Mouse (Mus musculus) intestine, postnatal 0 days (tissue): Measurements from ENCODE around the gene Cops4. TPM values are rescaled to one million over a fixed set of nuclear protein-coding genes. Genes with fewer than 3 reads are reported as not detected.

Experiments used
- ATAC-seq: fragments of 200-750 bp; cut with Nextera tagmentation; 2 replicates; pipeline ENCODE4 v1.8.0; 2017; ENCODE audit warnings: mild to moderate bottlenecking, moderate TSS enrichment, moderate library complexity
- H3K27ac ChIP-seq: fragments of 300-500 bp; sonication (generic); 2 replicates; pipeline ENCODE4 v1.5.1; 2014; ENCODE audit warnings: mild to moderate bottlenecking, low read depth, low read length, moderate library complexity
- H3K27me3 ChIP-seq: fragments of 300-500 bp; sonication (generic); replicated peaks from 2 replicates; pipeline ENCODE4 v1.6.1; 2014; ENCODE audit warnings: low read length, mixed read lengths; ENCODE audit not compliant: control insufficient read depth, insufficient read depth
- H3K36me3 ChIP-seq: fragments of 300-500 bp; sonication (generic); 2 replicates; pipeline ENCODE4 v1.6.1; 2014; ENCODE audit warnings: mild to moderate bottlenecking, moderate library complexity; ENCODE audit not compliant: control insufficient read depth, insufficient read depth
- H3K4me1 ChIP-seq: fragments of 300-500 bp; sonication (generic); replicated peaks from 2 replicates; pipeline ENCODE4 v1.6.1; 2014; ENCODE audit warnings: antibody characterized with exemption, low read length, mixed read lengths; ENCODE audit not compliant: control insufficient read depth, insufficient read depth
- H3K4me2 ChIP-seq: fragments of 300-500 bp; sonication (generic); replicated peaks from 2 replicates; pipeline ENCODE4 v1.6.1; 2014; ENCODE audit warnings: low read depth, mild to moderate bottlenecking, moderate library complexity
- H3K4me3 ChIP-seq: fragments of 300-500 bp; sonication (generic); 2 replicates; pipeline ENCODE4 v1.5.1; 2014; ENCODE audit warnings: low read depth, low read length
- H3K9ac ChIP-seq: fragments of 300-500 bp; sonication (generic); 2 replicates; pipeline ENCODE4 v1.6.1; 2014; ENCODE audit warnings: mild to moderate bottlenecking, low read depth, low read length
- H3K9me3 ChIP-seq: fragments of 300-500 bp; sonication (generic); 2 replicates; pipeline ENCODE4 v1.6.1; 2016; ENCODE audit warnings: mixed run types; ENCODE audit not compliant: control insufficient read depth
- CTCF ChIP-seq: sonication (generic); IDR thresholded peaks from 2 replicates; pipeline ENCODE4 v1.5.1; 2016; ENCODE audit warnings: low read depth, mild to moderate bottlenecking, control low read depth, antibody characterized with exemption, moderate library complexity
- WGBS: fragments of 180-500 bp; shearing (Covaris S2); extraction: QIAGEN DNeasy Blood & Tissue Kit; methylation state at CpG from one replicate; pipeline ENCODE4 v1.1.7; 2014; 5-methylcytosine and 5-hydroxymethylcytosine counted together
- polyA plus RNA-seq: library from polyadenylated mRNA; unstranded; fragments of >200 nt; fragmentation: Nextera tagmentation; extraction: Ambion mirVana; gene quantifications from 2 replicates; pipeline ENCODE4 v1.2.1, GENCODE M21; 2015

Gene Cops4
- polyA plus RNA-seq, 1 experiment from 2014 or later = 76.9 TPM

GRCm38 (mm10) chr5:100489340-100489739 lies 28.8 kb upstream of the Cops4 start:
- Histone ChIP-seq H3K9ac (no peak overlapping the region), H3K27ac (no peak overlapping the region), H3K4me3 (no peak overlapping the region), H3K36me3 (no peaks in the 10 kb centered on the region), H3K4me2 (no peak overlapping the region), H3K27me3 (no peaks in the 10 kb centered on the region), H3K4me1 (no peaks in the 10 kb centered on the region), H3K9me3 (no peaks in the 10 kb centered on the region)
- no peak for TF ChIP-seq CTCF
- ATAC-seq = no peak
- 43% methylated on average over 2 of the region's 2 CpGs for WGBS

- Histone ChIP-seq H3K4me3 (no peak overlapping the region), H3K9me3 (no peaks in the 10 kb centered on the region), H3K4me2 (no peak overlapping the region), H3K4me1 (no peaks in the 10 kb centered on the region), H3K36me3 (no peaks in the 10 kb centered on the region), H3K9ac (no peak overlapping the region), H3K27me3 (no peaks in the 10 kb centered on the region), H3K27ac (no peak overlapping the region)
- 49% methylated on average over 4 of the region's 4 CpGs for WGBS
- no peak for TF ChIP-seq CTCF
- no peak for ATAC-seq
Measured at GRCm38 (mm10) chr5:100491704-100492103, 26.4 kb upstream of the Cops4 start.

- H3K9me3 ChIP-seq = no peaks in the 10 kb centered on the region
- ATAC-seq = peak; percentile 82
- peak overlapping the region; percentile 62 for H3K9ac ChIP-seq
- peaks cover 8% of the 10 kb centered on the region for H3K4me1 ChIP-seq
- H3K36me3 ChIP-seq = no peaks in the 10 kb centered on the region
- no peak for TF ChIP-seq CTCF
- H3K4me3 ChIP-seq = peak overlapping the region; percentile 73
- peak overlapping the region; percentile 90 for H3K4me2 ChIP-seq
- no peaks in the 10 kb centered on the region for H3K27me3 ChIP-seq
- WGBS = under 1% methylated on average over 46 of the region's 46 CpGs
- peak overlapping the region; percentile 70 for H3K27ac ChIP-seq
Measured at GRCm38 (mm10) chr5:100498436-100499180, 19.5 kb upstream of the Cops4 start.

GRCm38 (mm10) chr5:100499243-100499642 lies 18.9 kb upstream of the Cops4 start:
- Histone ChIP-seq H3K4me1 (peaks cover 8% of the 10 kb centered on the region), H3K27me3 (no peaks in the 10 kb centered on the region), H3K4me2 (peak overlapping the region; percentile 90), H3K9me3 (no peaks in the 10 kb centered on the region), H3K4me3 (peak overlapping the region; percentile 73), H3K27ac (no peak overlapping the region), H3K36me3 (no peaks in the 10 kb centered on the region), H3K9ac (peak overlapping the region; percentile 57; the same call in 1 of the 2 replicates)
- WGBS = 29% methylated on average over 2 of the region's 2 CpGs
- TF ChIP-seq CTCF = no peak
- no peak for ATAC-seq

- WGBS = under 1% methylated on average over 32 of the region's 41 CpGs
Measured at GRCm38 (mm10) chr5:100499831-100500304, 18.2 kb upstream of the Cops4 start.

GRCm38 (mm10) chr5:100500458-100500961 lies 17.6 kb upstream of the Cops4 start, which contains the start of gene Lin54:
Lin54 (minus strand) TSS chr5:100500639.
- ATAC-seq = peak; percentile 84
- WGBS = under 1% methylated on average over 59 of the region's 60 CpGs
- Histone ChIP-seq H3K27me3 (no peaks in the 10 kb centered on the region), H3K27ac (peak within 1 kb of the TSS; percentile 75), H3K4me1 (peaks cover 8% of the 10 kb centered on the region), H3K4me3 (peak within 1 kb of the TSS; percentile 73), H3K9me3 (no peaks in the 10 kb centered on the region), H3K36me3 (no peaks in the 10 kb centered on the region), H3K9ac (peak within 1 kb of the TSS; percentile 57), H3K4me2 (peak within 1 kb of the TSS; percentile 90)
- TF ChIP-seq CTCF = peak; percentile 65

More at GRCm38 (mm10) chr5:100499831-100500304, 18.2 kb upstream of the Cops4 start:
- ATAC-seq = peak; percentile 41
- TF ChIP-seq CTCF = no peak
- peak overlapping the region; percentile 90 for H3K4me2 ChIP-seq
- no peaks in the 10 kb centered on the region for H3K9me3 ChIP-seq
- peak overlapping the region; percentile 73 for H3K4me3 ChIP-seq
- H3K9ac ChIP-seq = peak overlapping the region; percentile 57
- peak overlapping the region; percentile 75 for H3K27ac ChIP-seq
- no peaks in the 10 kb centered on the region for H3K27me3 ChIP-seq
- H3K4me1 ChIP-seq = peaks cover 8% of the 10 kb centered on the region
- no peaks in the 10 kb centered on the region for H3K36me3 ChIP-seq
